Mouse (Mus musculus): ENCODE results near the gene Tfb2m.

The Tfb2m gene

GRCm38 (mm10) chr1:179506530-179507315, 39.3 kb downstream of the Tfb2m start:
- in situ Hi-C loops (cut with MboI, MseI) = loop anchor here (5.0 kb wide), 1 partner anchor 126 kb away; no protein-coding TSS in a partner anchor

GRCm38 (mm10) chr1:179502565-179502964, 43.5 kb downstream of the Tfb2m start:
- in situ Hi-C loops (cut with MboI, MseI) = no loop called here

GRCm38 (mm10) chr1:179499257-179499656, 46.8 kb downstream of the Tfb2m start:
- in situ Hi-C loops (cut with MboI, MseI) = no loop called here

GRCm38 (mm10) chr1:179492908-179493307, 53.2 kb downstream of the Tfb2m start:
- in situ Hi-C loops (cut with MboI, MseI) = no loop called here

GRCm38 (mm10) chr1:179488520-179488919, 57.5 kb downstream of the Tfb2m start:
- in situ Hi-C loops (cut with MboI, MseI) = no loop called here

GRCm38 (mm10) chr1:179487990-179488389, 58.1 kb downstream of the Tfb2m start:
- in situ Hi-C loops (cut with MboI, MseI) = no loop called here

- in situ Hi-C loops (cut with MboI, MseI) = no loop called here
These were observed 58.8 kb downstream of the Tfb2m start for GRCm38 (mm10) chr1:179487238-179487637.

GRCm38 (mm10) chr1:179485784-179486540, 60.1 kb downstream of the Tfb2m start:
- in situ Hi-C loops (cut with MboI, MseI) = no loop called here

GRCm38 (mm10) chr1:179480862-179481261, 65.2 kb downstream of the Tfb2m start:
- in situ Hi-C loops (cut with MboI, MseI) = no loop called here
